1 mouse cellular context compared by ENCODE assay signal in the genomic region with DNA sequence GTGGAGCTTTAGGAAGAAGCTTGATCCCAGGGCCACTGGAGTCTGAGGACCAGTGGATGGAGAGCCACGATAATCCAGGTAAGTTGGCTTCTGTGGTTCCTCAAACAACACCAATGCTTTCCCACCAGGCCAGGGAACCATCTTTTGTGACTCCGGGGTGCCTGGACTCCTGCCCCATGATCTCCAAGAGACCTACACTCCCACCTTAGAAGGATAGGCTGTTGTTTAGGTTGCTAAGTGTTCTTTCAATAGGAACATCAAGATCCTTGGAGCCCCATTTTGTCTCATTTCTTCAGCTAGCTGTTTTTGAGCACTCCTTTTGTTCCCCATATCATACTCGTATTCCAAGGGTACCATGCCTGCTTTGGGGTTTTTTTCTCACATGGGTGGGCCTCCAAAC. TPM values are rescaled to one million over a fixed set of nuclear protein-coding genes. Genes with fewer than 3 reads are reported as not detected.
"Had no signal": no experiment of that assay in that cellular context is flagged by ENCODE, and none has a peak within 500 bp of the region (broad histone marks: within the 10 kb centered on the region; RNA-seq: fewer than 3 reads in every experiment).

No protein-coding gene starts in this region.

RNA-seq across cellular contexts. Expression of a gene that starts 18.4 kb away (rescaled TPM):
- total RNA-seq: neutrophil, adult 5-6 weeks had no signal

RNA-seq across cellular contexts. Expression of a gene that starts 42.3 kb away (rescaled TPM):
- total RNA-seq: neutrophil, adult 5-6 weeks had no signal

RNA-seq across cellular contexts. Expression of a gene that starts 42.6 kb away (rescaled TPM):
- total RNA-seq: neutrophil, adult 5-6 weeks had no signal
